Mouse (Mus musculus) 416B (cell line): ENCODE results near the gene Ddi2.

Experiments used
- DNase-seq: peaks from one replicate; pipeline ENCODE4 v3.0.0; 2011; ENCODE audit warnings: low read depth

Ddi2 gene

DNA sequence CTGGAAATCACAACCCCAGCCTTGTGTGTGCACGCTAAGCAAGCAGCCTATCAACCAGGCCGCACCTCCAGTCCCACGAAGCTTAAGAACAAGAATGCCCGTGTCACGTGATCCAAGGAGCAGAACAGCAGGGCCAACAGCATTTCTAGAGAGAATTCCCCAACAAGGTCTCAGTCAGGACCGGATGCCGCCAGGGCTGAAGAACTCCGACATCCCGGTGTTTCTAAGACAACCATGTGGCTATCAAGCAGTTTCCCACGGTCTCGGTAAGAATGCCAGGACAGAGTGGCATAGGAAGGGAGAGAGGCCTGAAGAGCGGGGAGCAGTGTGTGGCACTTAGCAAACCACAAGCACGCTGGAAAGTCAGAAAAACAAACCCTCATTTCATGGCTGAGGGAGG, 69.4 kb downstream of the Ddi2 start:
- DNase-seq, result no peak

DNA sequence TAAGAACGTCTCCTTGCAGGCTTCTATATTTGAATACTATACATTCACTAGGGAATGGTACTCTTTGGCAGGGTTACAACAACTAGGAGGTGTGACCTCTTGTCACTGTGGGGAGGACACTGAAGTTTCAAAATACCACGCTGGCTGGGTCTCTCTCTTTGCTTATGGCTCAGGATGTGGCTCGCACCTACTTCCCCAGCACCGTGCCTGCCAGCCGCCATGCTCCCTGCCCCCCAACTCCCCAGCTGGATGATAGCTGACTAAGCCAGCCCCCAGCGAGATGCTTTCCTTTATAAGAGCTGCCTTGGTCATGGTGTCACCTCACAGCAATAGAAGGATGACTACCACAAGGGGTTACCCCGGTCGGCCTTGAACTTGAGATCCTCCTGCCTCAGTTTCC, 70.2 kb downstream of the Ddi2 start:
- DNase-seq, result peak; percentile 68

DNA sequence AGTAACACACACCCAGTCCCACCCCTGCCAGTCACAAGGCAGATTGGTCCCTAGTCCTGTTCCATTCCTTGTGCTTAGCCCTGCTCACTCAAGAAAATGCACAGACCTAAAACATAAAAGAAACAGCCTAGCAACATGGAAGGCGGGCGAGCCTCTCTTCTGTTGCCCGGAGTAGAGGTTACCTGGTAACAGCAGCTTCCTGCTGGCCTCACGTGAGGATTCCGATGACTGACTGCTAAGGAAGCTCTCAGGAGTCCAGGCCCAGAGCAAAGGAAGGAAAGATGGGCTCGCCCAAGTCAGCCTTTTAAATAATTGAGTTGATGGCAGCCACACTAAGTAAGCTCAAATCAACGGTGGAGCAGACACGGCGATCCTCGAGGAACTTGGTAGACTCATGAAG, 71.3 kb downstream of the Ddi2 start:
- DNase-seq, result no peak

DNA sequence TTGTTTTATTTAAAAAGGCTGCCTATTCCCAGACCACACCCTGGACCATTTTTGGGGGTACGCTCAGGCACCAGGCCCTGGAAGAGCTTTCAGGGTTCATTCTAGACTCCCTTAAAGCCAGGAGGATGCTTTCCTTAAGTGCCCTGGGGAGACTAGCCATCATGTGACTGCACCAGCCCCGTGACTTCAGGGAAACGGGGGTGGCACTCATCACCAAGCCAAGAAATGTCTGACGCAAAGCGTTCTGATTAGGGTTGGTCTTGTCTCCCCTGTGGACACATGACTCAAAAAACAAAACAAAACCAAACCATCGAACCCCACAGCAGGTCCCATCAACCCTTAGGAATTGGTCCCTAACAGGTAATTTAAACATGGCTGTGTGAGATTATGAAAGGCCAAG, 71.9 kb downstream of the Ddi2 start:
- no peak for DNase-seq

DNA sequence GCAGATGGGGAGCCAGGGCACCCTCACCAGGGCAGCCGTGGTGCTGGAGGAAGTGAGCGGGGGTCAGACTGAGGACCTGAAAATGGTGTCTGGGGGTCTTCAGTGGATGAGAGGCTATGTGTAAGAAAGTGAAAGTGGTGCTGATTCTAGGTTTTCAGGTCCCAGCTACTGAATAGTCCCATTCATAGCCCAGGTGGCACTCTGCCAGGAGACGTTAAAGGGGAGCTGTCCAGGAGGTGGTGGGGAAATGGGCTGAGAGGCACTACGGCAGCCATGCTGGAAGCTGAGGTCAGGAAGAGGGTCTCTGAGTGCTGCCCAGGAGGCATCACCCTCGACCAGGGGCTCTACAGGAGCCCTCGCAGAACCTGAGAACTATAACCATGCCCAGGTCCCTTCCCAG, 74.0 kb downstream of the Ddi2 start:
- no peak for DNase-seq

DNA sequence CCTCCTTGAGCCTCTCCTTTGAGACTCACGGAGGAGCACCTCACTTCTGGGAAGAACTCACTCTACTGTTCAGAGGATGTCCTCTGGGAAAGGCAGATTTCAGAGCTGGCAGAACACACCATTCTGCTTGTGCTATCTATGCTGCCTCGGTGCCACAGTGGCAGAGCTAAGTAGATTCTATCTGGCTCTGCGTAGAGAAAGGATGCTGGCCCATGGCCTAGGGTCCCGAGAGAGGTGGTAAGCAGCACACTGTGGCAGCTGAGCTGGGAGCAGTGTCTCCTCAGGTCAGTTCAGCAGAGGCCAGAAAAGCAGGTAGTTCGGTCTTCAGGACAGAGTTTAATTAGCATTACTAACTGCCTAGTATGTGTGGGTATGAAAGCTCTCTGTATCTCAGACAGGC, 75.0 kb downstream of the Ddi2 start:
- no peak for DNase-seq

DNA sequence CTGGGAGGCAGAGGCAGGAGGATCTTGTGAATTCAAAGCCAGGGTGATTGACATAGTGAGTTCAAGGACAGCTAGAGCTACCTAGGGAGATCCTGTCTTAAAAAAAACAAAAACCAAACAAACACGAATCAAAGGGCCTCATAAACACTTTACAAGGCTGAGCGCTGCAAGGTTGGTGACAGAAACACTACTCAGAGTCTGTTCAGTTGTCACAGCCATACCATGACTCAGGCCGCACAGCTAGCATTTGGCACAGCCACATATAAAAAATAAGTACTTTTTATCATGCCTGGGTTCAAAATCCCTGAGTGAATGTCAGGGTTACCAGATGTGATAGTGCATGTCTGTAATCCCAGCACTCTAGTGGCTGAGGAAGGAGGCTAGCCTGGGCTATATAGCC, 76.0 kb downstream of the Ddi2 start:
- DNase-seq, result no peak

DNA sequence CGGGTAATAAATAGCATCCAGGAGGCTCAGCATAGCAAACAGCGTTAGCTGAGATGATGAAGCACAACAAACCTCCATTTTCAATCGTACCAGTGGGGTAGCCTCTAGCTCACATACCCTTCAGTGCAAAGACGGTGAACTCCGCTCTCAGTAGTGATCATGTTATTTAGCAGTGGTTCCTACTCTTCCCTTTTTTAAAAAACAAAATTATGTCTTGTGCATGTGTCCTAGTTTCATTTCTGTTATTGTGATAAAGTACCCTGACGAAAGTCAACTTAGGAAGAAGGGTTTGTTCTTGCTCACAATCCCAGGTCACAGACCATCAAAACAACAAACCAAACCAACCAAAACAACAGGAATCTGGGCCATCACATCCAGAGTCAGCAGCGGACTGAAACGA, 77.2 kb downstream of the Ddi2 start:
- DNase-seq, result no peak

DNA sequence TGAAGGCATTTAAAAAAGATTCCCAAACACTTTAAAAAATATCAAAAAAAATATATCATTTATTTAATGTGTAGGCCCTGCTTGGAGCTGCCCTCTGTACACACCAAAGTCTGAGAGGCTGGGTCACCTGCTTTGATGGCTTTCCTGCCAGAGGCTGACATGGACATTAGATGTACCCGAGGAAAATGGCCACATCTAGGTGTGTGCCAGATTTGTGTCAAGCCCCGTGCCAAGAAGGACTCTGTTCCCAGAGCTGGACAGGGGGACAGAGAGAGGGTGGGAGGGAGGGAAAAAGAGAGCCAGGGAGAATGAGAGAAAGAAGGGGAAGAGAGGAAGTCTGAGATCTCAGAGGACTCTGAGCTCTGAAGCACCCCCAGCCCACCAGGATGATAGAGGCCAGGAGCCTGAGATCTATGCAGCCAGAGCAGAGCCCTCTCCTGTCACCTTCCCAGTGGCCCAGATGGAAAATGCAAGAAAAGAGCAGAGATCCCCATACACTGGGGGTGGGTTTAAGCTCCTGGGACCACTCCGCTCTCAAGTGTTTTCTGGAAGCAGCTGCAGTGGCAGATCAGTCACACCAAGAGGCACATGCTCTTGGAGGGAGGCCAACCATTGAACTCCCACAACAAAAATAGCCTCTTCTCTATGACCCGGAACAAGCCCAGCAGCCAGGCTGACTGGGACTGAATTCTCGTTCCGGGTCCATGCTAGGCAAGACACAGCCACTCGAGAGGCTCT, 79.9 kb downstream of the Ddi2 start:
- DNase-seq, result no peak

DNA sequence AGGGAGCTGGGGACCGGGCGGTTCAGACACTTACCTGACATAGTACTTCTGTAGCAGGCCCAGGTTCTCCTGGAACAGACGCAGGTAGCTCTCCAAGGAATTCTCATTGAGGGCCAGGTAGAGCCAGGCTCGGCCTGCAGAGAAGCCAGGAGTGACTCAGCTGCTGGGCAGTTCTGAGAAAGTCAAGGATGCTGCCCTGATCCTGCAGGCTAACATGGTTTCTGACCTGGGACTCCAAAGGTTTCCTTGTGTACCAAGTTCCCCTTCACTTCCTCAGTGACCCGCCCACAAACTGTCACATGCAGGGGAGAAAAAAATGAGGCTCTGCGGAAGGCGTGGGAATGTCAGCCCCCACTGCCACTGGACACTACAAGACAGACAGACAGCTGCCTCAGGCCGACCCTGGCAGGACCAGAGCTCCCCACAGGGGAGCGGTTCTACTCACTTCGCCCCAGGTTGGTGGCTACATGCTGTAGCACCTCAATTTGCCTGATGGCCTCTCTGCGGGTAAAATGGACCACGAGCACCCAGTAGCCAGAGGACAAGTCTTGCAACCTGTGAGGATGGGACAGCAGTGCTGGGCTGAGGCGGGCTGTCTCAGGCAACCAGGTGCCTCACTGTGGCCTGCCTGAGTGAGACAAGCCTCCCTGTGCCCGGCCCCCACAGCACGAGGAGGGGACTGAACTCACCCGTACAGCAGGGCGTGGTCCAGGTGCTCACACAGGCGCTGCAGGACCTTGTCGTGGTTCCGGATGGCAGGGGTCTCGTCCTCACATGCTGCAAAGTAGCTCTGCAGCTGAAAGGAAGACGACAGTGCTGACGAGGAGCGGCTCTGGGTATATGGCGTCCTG, 81.0 kb downstream of the Ddi2 start:
- no peak for DNase-seq

DNA sequence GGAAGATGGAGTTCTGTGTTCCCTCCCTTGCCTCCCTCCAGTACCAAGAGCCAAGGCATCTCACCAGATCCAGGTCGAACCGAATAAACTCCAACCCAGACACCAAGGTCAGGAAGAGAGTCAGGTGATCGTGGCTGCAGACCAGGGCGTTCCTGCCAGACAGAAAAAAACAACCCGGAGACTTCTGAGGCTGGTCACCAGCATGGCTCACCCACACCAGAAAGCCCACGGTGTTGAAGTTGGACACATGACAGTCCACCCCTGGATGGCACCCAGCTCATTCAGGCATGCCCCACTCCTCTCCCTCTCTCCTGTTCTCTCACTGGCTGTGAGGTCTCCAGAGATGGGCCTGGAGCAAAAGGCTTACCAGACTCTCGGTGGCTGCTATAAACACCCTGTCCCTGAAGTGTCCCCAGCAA, 81.9 kb downstream of the Ddi2 start:
- DNase-seq, result no peak

DNA sequence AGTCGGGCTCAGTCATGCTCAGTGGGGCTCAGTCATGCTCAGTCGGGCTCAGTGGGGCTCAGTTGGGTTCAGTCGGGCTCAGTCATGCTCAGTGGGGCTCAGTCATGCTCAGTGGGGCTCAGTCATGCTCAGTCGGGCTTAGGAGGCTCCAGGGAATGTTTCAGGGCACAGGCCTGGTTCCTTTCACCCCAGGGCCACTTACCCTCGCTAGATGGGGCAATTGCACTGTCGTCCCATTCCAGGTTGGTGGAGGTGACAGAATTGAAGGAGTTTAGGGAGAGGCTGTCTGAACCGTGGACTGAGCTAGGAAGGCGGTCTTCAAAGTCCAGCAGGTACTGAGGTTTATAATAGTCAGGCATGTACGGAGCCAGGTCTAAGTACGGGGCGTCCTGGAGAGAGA, 83.7 kb downstream of the Ddi2 start:
- no peak for DNase-seq

DNA sequence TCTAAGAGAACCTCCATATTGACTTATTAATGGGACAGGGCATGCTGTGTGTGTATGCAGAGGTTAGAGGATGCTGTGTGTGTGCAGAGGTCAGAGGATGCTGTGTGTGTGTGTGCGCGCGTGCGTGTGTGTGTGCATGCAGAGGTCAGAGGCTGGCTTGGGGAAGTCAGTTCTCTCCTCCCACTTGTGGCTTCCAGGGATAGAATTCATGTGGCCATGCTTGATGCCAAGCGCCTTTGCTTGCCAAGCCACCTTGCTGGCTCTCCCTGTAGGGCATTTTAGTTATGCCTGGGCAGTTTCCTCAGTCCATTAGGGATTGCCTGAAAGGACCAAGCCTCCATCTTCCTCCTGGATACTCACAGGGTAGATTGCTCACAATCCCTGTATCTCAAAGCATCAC, 86.5 kb downstream of the Ddi2 start:
- no peak for DNase-seq

DNA sequence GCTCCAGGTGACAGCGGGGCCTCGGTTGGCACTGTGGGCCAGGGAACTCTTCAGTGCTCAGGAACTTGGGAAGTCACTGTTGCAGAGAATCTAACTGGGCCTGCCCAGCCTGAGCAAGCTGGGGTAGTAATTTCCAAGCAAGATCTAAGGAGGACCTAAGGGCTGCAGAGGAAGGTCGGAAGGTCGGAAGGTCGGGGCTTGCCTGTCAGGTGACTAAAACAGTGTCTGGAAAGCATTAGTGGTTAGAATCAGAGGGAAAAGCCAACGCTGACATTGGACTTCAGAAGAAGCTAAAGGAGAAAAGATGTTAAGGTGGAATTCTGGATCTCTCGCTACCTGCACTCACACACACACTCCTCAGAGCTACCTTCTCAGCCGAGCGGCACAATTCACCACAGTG, 87.2 kb downstream of the Ddi2 start:
- no peak for DNase-seq

DNA sequence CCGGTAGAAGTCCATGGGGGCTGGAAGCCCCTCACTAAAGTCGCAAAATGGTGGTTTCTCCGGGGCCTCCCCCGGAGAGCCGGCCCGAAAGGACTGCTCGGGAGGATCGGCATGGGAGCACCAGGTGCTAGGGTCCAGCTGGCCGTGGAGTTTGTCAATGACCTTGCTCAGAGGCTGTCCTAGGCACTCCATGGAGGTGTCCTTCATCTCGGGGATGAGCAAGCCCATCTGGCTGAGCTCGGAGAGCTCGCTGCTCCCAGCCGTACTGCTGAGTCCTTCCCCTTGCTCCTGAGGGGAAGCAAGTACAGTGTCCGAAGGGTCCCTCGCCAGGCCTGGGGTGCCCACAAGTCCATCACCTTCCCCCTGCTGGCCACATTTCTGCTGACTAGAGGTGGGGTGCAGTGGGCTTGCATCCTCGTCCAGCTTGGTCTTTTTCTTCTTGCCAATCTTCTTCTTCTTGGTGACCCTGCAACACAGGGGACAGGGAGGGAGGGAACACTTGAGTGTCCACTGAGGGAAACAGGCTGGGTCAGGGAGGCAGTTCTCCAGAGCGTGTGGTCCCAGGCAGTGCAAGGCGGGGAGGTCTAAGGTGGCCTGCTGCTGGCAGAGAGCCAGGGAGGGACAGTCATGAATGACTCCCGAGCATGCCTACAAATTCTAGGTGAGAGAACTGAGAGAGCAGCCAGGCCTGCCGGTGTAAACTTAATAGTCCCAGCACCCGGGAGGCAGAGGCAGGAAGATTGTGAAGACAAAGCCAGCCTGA, 90.9 kb downstream of the Ddi2 start:
- DNase-seq, result no peak

DNA sequence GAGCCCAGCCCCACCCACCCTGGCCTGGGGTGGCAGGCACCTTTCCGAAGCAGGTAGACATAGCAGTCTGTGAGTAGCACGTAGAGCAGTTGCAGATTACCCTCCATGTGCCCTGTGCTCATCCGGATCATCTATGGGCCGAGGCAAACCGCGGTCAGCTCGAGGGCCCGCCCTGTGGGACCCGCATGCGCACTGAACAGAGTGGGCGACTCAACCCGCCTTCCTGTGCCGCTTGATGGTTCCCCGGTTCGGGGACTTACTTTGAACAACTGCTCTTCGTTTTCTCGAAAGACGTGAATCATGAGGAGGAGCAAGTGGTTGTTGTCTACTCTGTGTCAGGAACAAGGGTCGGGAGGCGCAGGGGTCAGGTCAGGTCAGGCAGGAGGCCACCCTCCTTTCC, 92.0 kb downstream of the Ddi2 start:
- no peak for DNase-seq

DNA sequence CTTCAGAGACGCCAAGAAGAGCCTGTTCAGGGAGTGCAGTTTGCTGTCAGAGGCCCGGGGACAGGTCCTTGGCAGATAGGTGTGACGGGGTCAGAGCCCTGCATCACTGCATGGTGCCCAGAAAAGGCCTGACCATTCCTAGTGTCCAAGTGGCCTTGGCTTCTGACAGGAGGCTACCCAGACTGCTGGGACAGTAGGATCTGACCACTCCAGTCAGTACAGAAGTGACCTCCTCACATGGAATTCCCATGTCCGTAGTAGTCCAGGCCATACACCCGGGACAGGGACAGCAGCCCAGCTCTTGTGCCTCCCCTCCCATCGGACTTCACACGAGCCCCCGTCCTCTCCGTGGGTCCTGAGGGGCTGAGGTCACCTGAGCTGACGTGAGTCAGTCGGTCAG, 93.2 kb downstream of the Ddi2 start:
- DNase-seq, result no peak

DNA sequence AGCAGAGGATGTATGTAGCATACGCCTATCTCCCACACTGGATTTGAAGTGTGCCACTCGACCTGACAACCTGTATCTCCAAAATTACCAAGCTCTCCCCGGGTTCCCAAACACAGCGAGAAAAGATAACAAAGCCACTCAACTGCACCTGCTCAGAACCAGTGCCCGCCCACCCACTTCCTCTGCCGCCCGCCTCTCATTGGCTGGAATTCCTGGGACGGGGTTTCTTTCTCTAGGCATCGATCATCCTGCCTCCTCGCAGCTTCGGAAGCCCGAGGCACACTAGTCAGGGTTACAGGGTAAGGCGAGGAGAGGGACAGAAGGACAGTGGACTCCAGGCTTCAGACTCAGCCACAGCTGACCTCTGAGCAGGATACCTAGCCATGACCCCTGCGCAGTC, 94.6 kb downstream of the Ddi2 start:
- no peak for DNase-seq
